Mouse (Mus musculus): Measurements from ENCODE around the gene Pip4p1. TPM values are rescaled to one million over a fixed set of nuclear protein-coding genes. Genes with fewer than 3 reads are reported as not detected.
"Not testable (repeated sequence)": the region's sequence is repeated elsewhere in the genome, so short reads cannot be mapped to it uniquely, and the experiment has no call there.

Pip4p1 gene
- polyA plus RNA-seq, 1 experiment from 2014 or later = 44.7 TPM

GRCm38 (mm10) chr14:50957146-50957545 is 26.5 kb upstream of the Pip4p1 start:
- not testable (repeated sequence) for H3K36me3 ChIP-seq; H3K27ac ChIP-seq; DNase-seq (ENCODE audit: low spot score); H3K4me3 ChIP-seq; H3K4me1 ChIP-seq; H3K27me3 ChIP-seq (ENCODE audit: insufficient read depth, poor library complexity, severe bottlenecking); H3K9me3 ChIP-seq
- WGBS = 67% methylated on average over 3 of the region's 3 CpGs

- not testable (repeated sequence) for H3K9me3 ChIP-seq; DNase-seq (ENCODE audit: low spot score); H3K4me1 ChIP-seq; H3K36me3 ChIP-seq; H3K4me3 ChIP-seq; H3K27me3 ChIP-seq (ENCODE audit: insufficient read depth, poor library complexity, severe bottlenecking); H3K27ac ChIP-seq
- WGBS = 77% methylated on average over 6 of the region's 6 CpGs
These were observed 26.1 kb upstream of the Pip4p1 start for GRCm38 (mm10) chr14:50956724-50957123.

- H3K9me3 ChIP-seq; H3K27ac ChIP-seq; H3K4me1 ChIP-seq; H3K36me3 ChIP-seq; H3K27me3 ChIP-seq (ENCODE audit: insufficient read depth, poor library complexity, severe bottlenecking); DNase-seq (ENCODE audit: low spot score): not testable (repeated sequence)
- H3K4me3 ChIP-seq = peak within 1 kb of the TSS; percentile 25
- 7% methylated on average over 19 of the region's 19 CpGs for WGBS
These were observed 25.4 kb upstream of the Pip4p1 start, which contains the start of gene Pnp2 for GRCm38 (mm10) chr14:50955942-50956508. Gene Pnp2 (plus strand): TSS chr14:50955992.

- peaks cover 4% of the 10 kb centered on the region for H3K4me1 ChIP-seq
- 86% methylated on average over 10 of the region's 10 CpGs for WGBS
- no peak for DNase-seq (ENCODE audit: low spot score)
- no peaks in the 10 kb centered on the region for H3K9me3 ChIP-seq
- no peak overlapping the region for H3K27ac ChIP-seq
- H3K4me3 ChIP-seq = no peak overlapping the region
- peaks cover 10% of the 10 kb centered on the region for H3K36me3 ChIP-seq
- no peaks in the 10 kb centered on the region for H3K27me3 ChIP-seq (ENCODE audit: insufficient read depth, poor library complexity, severe bottlenecking)
These were observed 24.8 kb upstream of the Pip4p1 start for GRCm38 (mm10) chr14:50955487-50955886.

GRCm38 (mm10) chr14:50945526-50945925 is 14.9 kb upstream of the Pip4p1 start:
- WGBS = 30% methylated on average over 3 of the region's 3 CpGs
- H3K27ac ChIP-seq = peak overlapping the region; percentile 87; the same call in 1 of the 2 replicates
- not testable (repeated sequence) for H3K27me3 ChIP-seq (ENCODE audit: insufficient read depth, poor library complexity, severe bottlenecking)

GRCm38 (mm10) chr14:50945081-50945480 is 14.4 kb upstream of the Pip4p1 start:
- not testable (repeated sequence) for DNase-seq (ENCODE audit: low spot score); H3K9me3 ChIP-seq; H3K4me1 ChIP-seq; H3K27me3 ChIP-seq (ENCODE audit: insufficient read depth, poor library complexity, severe bottlenecking)
- peak overlapping the region; percentile 87 for H3K27ac ChIP-seq
- peaks cover 10% of the 10 kb centered on the region for H3K36me3 ChIP-seq
- WGBS = 14% methylated on average over 6 of the region's 6 CpGs
- peak overlapping the region; percentile 55 for H3K4me3 ChIP-seq

More at GRCm38 (mm10) chr14:50945526-50945925, 14.9 kb upstream of the Pip4p1 start:
- H3K9me3 ChIP-seq; DNase-seq (ENCODE audit: low spot score); H3K4me1 ChIP-seq: not testable (repeated sequence)
- Histone ChIP-seq H3K4me3 (peak overlapping the region; percentile 55), H3K36me3 (peaks cover 12% of the 10 kb centered on the region)

- WGBS = under 1% methylated on average over 15 of the region's 15 CpGs
- H3K9me3 ChIP-seq; H3K27me3 ChIP-seq (ENCODE audit: insufficient read depth, poor library complexity, severe bottlenecking); H3K4me1 ChIP-seq; H3K36me3 ChIP-seq: not testable (repeated sequence)
- Histone ChIP-seq H3K27ac (peak overlapping the region; percentile 87), H3K4me3 (peak overlapping the region; percentile 55)
- peak; percentile 80 for DNase-seq (ENCODE audit: low spot score)
These were observed 14.0 kb upstream of the Pip4p1 start for GRCm38 (mm10) chr14:50944668-50945033.

GRCm38 (mm10) chr14:50943932-50944667 is 13.4 kb upstream of the Pip4p1 start, which contains the start of gene Gm49342:
Gene Gm49342 (plus strand): TSS chr14:50944517.
- 17% methylated on average over 31 of the region's 31 CpGs for whole genome bisulfite sequencing
- Histone ChIP-seq H3K27ac (peak within 1 kb of the TSS; percentile 87), H3K27me3 (ENCODE audit: insufficient read depth, poor library complexity, severe bottlenecking) (no peaks in the 10 kb centered on the region), H3K9me3 (no peaks in the 10 kb centered on the region), H3K4me3 (peak within 1 kb of the TSS; percentile 55), H3K4me1 (0 out of 2 replicates have a peak, but pooled peaks cover 4% of the 10 kb centered on the region), H3K36me3 (peaks cover 5% of the 10 kb centered on the region)
- peak; percentile 98 for DNase-seq (ENCODE audit: low spot score)

- no peak for DNase-seq (ENCODE audit: low spot score)
- Histone ChIP-seq H3K4me3 (no peak overlapping the region), H3K36me3 (no peaks in the 10 kb centered on the region), H3K9me3 (no peaks in the 10 kb centered on the region), H3K4me1 (0 out of 2 replicates have a peak, but pooled peaks cover 2% of the 10 kb centered on the region), H3K27ac (no peak overlapping the region), H3K27me3 (ENCODE audit: insufficient read depth, poor library complexity, severe bottlenecking) (no peaks in the 10 kb centered on the region)
- 36% methylated on average over 2 of the region's 2 CpGs for WGBS
These were observed 8.3 kb upstream of the Pip4p1 start for GRCm38 (mm10) chr14:50938940-50939339.

- H3K4me1 ChIP-seq = no peaks in the 10 kb centered on the region
- H3K27ac ChIP-seq = no peak overlapping the region
- no peaks in the 10 kb centered on the region for H3K27me3 ChIP-seq (ENCODE audit: insufficient read depth, poor library complexity, severe bottlenecking)
- H3K36me3 ChIP-seq = no peaks in the 10 kb centered on the region
- no peaks in the 10 kb centered on the region for H3K9me3 ChIP-seq
- no peak for DNase-seq (ENCODE audit: low spot score)
- H3K4me3 ChIP-seq = no peak overlapping the region
- 79% methylated on average over 3 of the region's 3 CpGs for WGBS
These were observed 7.7 kb upstream of the Pip4p1 start for GRCm38 (mm10) chr14:50938119-50938908.

- H3K27me3 ChIP-seq (ENCODE audit: insufficient read depth, poor library complexity, severe bottlenecking) = no peaks in the 10 kb centered on the region
- no peaks in the 10 kb centered on the region for H3K9me3 ChIP-seq
- no peak for DNase-seq (ENCODE audit: low spot score)
- no peak overlapping the region for H3K4me3 ChIP-seq
- H3K27ac ChIP-seq = no peak overlapping the region
- 65% methylated on average over 1 of the region's 1 CpGs for WGBS
- no peaks in the 10 kb centered on the region for H3K36me3 ChIP-seq
- no peaks in the 10 kb centered on the region for H3K4me1 ChIP-seq
These were observed 6.0 kb upstream of the Pip4p1 start for GRCm38 (mm10) chr14:50936649-50937048.

- no peak for DNase-seq (ENCODE audit: low spot score)
- Histone ChIP-seq H3K27ac (peak overlapping the region; percentile 96), H3K4me1 (peaks cover 9% of the 10 kb centered on the region; the same call in 1 of the 2 replicates), H3K4me3 (peak overlapping the region; percentile 98), H3K9me3 (no peaks in the 10 kb centered on the region), H3K36me3 (peaks cover 29% of the 10 kb centered on the region), H3K27me3 (ENCODE audit: insufficient read depth, poor library complexity, severe bottlenecking) (no peaks in the 10 kb centered on the region)
- WGBS = 10% methylated on average over 12 of the region's 12 CpGs
These were observed 901 bp upstream of the Pip4p1 start for GRCm38 (mm10) chr14:50931493-50932020.

GRCm38 (mm10) chr14:50930377-50930753 is 291 bp downstream of the Pip4p1 start:
- no peak for DNase-seq (ENCODE audit: low spot score)
- under 1% methylated on average over 37 of the region's 38 CpGs for WGBS

More at GRCm38 (mm10) chr14:50930377-50930753, 291 bp downstream of the Pip4p1 start:
- peaks cover 11% of the 10 kb centered on the region; the same call in 1 of the 2 replicates for H3K4me1 ChIP-seq
- H3K27me3 ChIP-seq (ENCODE audit: insufficient read depth, poor library complexity, severe bottlenecking) = no peaks in the 10 kb centered on the region
- H3K36me3 ChIP-seq = peaks cover 35% of the 10 kb centered on the region
- H3K9me3 ChIP-seq = no peaks in the 10 kb centered on the region
- H3K27ac ChIP-seq = peak overlapping the region; percentile 96
- peak overlapping the region; percentile 98 for H3K4me3 ChIP-seq

All from heart, embryonic 10.5 days (tissue).